15 mouse cellular contexts compared by ENCODE assay signal in genomic region chr9:95151746-95152145, GRCm38 (mm10).
DNase-seq lines count a peak whose midpoint lies in the region; ATAC-seq lines count a peak whose summit lies in the region.
"Had no signal": no experiment of that assay in that cellular context is flagged by ENCODE, and none has a peak within 500 bp of the region (broad histone marks: within the 10 kb centered on the region; RNA-seq: fewer than 3 reads in every experiment).

No protein-coding gene starts in this region.

- no peaks in the 10 kb centered on the region for H3K9me3 ChIP-seq in neural tube, embryonic 14.5 days (ENCODE audit: control insufficient read depth, low read length)
- H3K9me3 ChIP-seq in neural tube, embryonic 15.5 days (replicated peaks): no peaks in the 10 kb centered on the region
- H3K9me3 ChIP-seq: limb, embryonic 12.5 days had no signal

- no peaks in the 10 kb centered on the region for H3K36me3 ChIP-seq in neural tube, embryonic 14.5 days (ENCODE audit: control insufficient read depth, insufficient read depth, low read length)
- no peaks in the 10 kb centered on the region for H3K36me3 ChIP-seq in neural tube, embryonic 15.5 days
- H3K36me3 ChIP-seq: limb, embryonic 12.5 days had no signal

- H3K4me3 ChIP-seq in neural tube, embryonic 14.5 days (ENCODE audit: low read depth, low read length): no peak overlapping the region
- H3K4me3 ChIP-seq in neural tube, embryonic 15.5 days (replicated peaks): no peak overlapping the region
- H3K4me3 ChIP-seq: layer of hippocampus, adult 2 months; limb, embryonic 12.5 days had no signal

- H3K9ac ChIP-seq in neural tube, embryonic 14.5 days (replicated peaks; ENCODE audit: low read depth, low read length): no peak overlapping the region
- H3K9ac ChIP-seq in neural tube, embryonic 15.5 days (replicated peaks): no peak overlapping the region
- H3K9ac ChIP-seq: limb, embryonic 12.5 days had no signal

- no peak overlapping the region for H3K4me2 ChIP-seq in neural tube, embryonic 14.5 days (ENCODE audit: low read depth, low read length)
- H3K4me2 ChIP-seq in neural tube, embryonic 15.5 days: no peak overlapping the region
- H3K4me2 ChIP-seq: limb, embryonic 12.5 days had no signal

- H3K27me3 ChIP-seq in neural tube, embryonic 14.5 days (ENCODE audit: control insufficient read depth, insufficient read depth, low read length): no peaks in the 10 kb centered on the region
- H3K27me3 ChIP-seq in neural tube, embryonic 15.5 days (replicated peaks): no peaks in the 10 kb centered on the region
- H3K27me3 ChIP-seq: limb, embryonic 12.5 days had no signal

- ATAC-seq in neural tube, embryonic 14.5 days (ENCODE audit: low read depth): peak; percentile 46; the same call in 1 of the 2 replicates
- ATAC-seq in neural tube, embryonic 15.5 days (ENCODE audit: low FRiP score): no peak

- no peak overlapping the region for H3K27ac ChIP-seq in neural tube, embryonic 14.5 days (ENCODE audit: low read depth, low read length)
- H3K27ac ChIP-seq in neural tube, embryonic 15.5 days (replicated peaks): no peak overlapping the region
- H3K27ac ChIP-seq: layer of hippocampus, adult 2 months; limb, embryonic 12.5 days had no signal

- H3K4me1 ChIP-seq in neural tube, embryonic 14.5 days (ENCODE audit: control insufficient read depth, insufficient read depth, low read length): no peaks in the 10 kb centered on the region
- H3K4me1 ChIP-seq in neural tube, embryonic 15.5 days: no peaks in the 10 kb centered on the region

- peak; percentile 14 for DNase-seq in embryo, embryonic 10 days (ENCODE audit: low spot score)
- DNase-seq in embryo, embryonic 9.5 days (ENCODE audit: extremely low spot score): no peak
- DNase-seq in induced T-regulatory cell, adult 2 months (ENCODE audit: low read depth): peak; percentile 82
- DNase-seq in retina, postnatal 1 day: peak; percentile 56
- no peak for DNase-seq in thymus, postnatal 36 days
- DNase-seq in neural tube, embryonic 10.5 days (ENCODE audit: extremely low spot score, low spot score): no peak
- DNase-seq: cerebellum, adult 9-10 months; gastrocnemius, postnatal 36 days; heart, postnatal 10 days; kidney, adult 9 months; lung, adult 2 months had no signal

- WGBS in neural tube, embryonic 14.5 days: 76% methylated on average over 4 of the region's 4 CpGs
- WGBS in neural tube, embryonic 15.5 days: 78% methylated on average over 4 of the region's 4 CpGs

Comparison
In these comparisons a context has a peak if more than half of its experiments do, and no peak if none do; other contexts are left out.
1. DNase-seq: peak in embryo, embryonic 10 days (single experiment), induced T-regulatory cell, adult 2 months (single experiment) and retina, postnatal 1 day (single experiment); none in embryo, embryonic 9.5 days (single experiment), thymus, postnatal 36 days (0 of 2) and neural tube, embryonic 10.5 days (single experiment).